Mouse (Mus musculus) layer of hippocampus, postnatal 25 days (tissue): ENCODE measurements at regions not wholly inside any gene's neighbourhood (a gene's known extent, or its start where the extent isn't known, plus 50 kb on each side); places are given as distances from the start of the nearest gene placed in this dataset.

Experiments
- DNase-seq, 2 experiments: peaks; one replicate each; pipeline ENCODE4 v3.0.0; 2022; ENCODE audit warnings: mixed read lengths in 2 of 2, low spot score in 1 of 2; ENCODE audit errors: extremely low spot score in 1 of 2

DNA sequence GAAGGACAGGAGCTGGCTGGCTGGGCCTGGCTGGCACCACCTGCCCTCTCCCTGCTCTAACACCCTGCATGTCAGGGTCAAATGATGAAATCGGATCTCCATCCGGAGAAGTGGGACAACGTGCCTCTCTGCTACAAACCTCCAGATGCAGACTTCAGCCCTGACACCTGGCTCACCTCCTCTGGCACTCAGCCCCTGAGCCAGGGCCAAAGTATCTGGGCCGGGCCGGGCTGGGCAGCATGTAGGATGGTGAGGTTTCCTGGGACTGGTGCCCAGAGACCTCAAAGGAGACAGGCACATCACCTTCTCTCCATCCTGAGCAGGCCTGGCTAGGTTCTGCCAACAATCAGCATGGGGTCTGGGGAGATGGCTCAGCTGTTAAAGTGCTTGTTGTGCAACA lies 113.5 kb downstream of the Tfcp2l1 start:
- no peak for DNase-seq

DNA sequence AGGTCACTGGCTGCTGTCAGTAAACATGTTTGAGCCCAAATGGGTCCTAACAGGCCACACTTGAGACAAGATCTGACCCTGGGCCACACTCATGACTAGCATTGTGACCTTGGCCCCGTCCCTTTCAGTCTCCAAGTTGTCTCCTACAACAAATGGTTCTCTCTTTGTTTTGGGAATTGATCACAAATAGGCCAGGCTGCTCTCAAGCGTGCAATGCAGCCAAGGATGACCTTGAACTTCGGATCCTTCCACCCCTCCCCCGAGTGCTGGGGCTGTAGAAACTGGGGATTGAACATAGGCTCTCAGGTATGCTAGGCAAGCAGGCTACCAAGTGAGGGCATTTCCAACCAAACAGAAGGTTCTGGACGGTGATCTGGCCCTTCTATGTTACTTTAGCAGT lies 120.5 kb downstream of the Tfcp2l1 start:
- no peak for DNase-seq

DNA sequence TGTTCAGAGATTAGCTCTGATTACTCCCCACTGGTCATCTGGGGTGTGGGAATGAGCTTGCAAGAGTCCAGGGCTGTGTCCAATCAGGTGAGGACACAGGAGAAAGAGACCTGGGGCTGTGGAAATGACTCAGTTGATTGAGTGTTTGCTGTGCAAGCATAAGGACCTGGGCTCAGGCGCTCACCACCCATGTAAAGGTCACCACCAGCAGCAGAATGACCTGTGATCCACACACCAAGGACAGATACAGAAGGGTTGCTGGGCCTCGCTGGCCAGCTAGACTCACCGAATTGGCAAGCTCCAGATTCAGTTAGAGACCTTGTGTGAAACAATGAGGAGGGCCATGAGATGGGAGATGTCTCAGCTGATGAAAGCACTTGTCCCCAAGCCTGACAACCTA lies 125.1 kb downstream of the Tfcp2l1 start:
- DNase-seq: no peak

DNA sequence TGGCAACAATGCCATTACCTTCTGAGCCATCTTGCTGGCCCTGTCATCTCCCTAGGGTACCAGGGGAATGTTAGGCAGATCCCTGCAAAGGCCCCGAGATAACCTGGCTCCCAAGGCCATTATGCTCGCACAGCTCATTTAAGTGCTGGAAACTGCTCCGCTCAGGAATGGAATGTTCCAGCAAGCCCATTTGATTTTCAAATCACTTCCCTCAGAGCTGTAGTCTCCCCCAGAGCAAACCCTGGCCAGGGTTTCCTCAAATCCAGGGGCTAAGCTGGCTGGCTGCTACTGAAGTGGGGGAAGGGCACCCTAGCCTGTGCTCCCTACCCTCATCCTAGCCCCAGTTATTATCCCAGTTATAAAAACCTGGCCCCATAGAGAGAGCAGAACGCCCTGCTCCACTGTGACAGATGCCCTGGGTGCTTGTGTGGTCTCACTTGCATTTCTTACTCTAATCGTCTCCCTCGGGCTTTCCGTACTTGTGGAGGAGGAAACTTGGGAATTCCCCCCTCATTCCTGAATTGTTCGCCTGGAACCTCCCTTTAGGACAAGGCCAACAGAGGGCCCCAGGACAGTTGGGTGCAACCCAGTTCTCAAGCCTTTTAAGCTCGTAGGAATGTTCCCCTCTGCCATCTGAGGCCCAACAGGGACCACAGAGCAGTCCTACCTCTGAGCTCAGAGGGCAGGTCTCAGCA lies 128.6 kb downstream of the Tfcp2l1 start:
- no peak for DNase-seq

DNA sequence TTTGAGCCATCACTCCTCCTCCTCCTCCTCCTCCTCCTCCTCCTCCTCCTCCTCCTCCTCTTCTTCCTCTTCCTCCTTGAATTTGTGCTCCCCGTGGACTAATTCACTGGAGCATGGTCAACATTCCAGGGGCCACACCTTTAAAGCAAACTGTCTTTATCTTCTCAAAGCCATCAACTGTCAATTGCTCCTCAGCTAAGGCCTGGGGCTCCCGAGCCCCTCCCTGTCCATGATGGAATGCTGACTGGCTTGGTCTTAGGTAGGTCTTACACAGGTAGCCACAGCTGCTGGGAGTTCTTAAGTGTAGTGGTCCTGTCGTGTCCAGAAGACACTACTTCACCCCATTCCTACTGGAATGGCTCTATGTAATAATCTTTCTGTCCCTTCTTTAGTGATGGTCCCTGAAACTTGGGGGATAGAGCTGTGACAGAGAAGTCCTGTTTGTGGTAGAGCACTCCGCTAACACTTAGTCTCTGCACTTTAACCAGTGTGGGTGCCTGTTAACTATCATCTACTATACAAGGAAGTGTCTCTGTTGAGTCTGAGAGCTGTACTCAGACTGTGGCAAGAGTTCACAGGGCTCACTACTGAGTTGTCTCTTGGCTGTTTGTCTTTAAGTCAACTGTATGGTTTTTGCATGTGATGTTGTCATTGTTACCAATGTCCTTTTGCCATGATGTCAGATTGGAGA lies 129.7 kb downstream of the Tfcp2l1 start:
- DNase-seq: no peak

DNA sequence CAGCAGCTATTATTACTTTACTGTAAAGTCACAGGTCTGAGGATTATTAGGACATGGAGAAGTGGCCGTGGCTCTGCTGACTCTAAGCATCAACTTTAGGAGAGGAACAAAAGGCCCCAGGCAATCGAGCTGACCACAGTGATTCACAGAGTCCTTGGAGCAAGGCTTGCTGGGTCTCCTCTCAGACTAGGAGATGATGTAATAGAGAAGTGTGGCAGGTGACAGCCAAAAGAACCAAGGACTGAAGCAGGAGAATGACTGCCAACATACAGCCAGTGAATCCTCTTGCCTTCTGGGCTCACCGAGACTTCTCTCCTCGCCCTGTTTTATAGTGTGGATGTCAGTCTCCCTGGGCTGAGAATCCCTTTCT lies 130.3 kb downstream of the Tfcp2l1 start:
- DNase-seq: no peak

DNA sequence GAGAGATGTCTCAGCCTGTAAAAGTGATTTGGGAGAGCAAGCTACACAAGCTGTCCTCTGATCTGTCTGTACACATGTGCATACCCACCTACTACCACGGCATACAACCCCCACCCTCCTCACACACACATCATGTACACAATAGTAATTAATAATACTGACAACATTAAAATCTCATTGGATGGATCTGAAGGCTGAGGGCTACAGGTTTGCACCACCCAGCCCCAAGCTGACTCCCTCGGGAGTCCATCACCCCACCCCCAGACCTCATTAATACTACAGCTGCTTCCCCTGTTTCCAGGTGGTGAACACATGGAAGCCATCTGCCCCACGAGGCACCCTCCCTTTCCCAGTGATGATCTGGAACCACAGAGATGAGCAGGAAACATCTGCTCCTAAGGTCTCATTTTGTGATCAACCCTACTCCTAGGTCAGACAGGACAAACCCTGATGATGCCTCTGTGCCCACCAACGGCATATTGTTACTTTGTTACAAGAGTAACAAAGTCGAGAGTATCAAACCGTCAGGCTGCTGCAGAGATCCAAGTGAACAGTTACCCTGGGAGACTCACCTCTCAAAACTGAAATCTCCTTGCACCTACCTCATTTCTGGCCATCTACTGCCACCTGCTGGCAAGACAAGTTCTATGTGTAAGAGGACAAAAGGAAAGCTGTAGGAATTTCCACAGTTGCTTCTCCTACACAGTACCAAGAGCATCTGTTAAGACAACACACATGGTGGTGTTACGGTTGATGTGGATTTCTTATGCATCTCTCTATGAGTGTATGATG lies 131.6 kb downstream of the Tfcp2l1 start:
- peak; percentile 59 to 90 for DNase-seq

DNA sequence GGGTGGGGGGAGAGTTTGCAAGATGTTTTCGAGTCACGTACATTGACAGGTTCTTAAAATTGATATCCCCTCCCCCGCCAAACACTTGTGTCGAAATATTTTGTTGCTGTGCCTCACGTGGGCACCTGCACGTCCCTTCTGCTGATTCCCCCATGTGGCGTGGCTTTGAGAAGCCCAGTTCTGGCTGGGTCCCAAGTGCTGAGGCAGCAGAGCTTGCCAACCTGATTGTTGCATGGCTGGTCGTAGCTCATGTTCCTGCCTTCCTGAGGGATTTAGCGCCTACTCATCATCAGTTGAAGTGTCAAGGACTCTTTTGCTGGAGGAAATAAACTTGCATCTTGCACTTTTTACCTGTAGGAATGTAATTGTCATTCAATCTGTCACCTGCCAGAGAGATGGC lies 137.8 kb downstream of the Tfcp2l1 start:
- DNase-seq: no peak

DNA sequence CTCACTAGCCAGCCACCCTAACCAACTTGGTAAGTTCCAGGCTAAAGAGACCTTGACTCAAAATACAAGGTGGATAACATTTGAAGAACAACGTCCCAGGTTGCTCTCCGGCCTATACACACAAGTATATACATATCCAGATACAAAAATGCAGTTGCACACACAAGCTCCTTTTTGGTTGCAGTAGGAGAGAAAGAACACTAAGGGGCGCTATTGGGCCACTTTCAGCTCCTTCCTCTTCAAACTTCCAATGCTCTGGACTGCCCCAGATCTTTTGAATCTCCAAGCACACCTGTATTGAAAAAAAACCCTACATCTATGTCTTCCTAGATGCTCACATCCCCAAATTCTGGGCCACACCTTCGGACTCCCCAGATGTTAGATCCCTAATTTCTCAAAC lies 141.1 kb downstream of the Tfcp2l1 start:
- peak in 1 of 2 experiments; percentile 49 for DNase-seq

DNA sequence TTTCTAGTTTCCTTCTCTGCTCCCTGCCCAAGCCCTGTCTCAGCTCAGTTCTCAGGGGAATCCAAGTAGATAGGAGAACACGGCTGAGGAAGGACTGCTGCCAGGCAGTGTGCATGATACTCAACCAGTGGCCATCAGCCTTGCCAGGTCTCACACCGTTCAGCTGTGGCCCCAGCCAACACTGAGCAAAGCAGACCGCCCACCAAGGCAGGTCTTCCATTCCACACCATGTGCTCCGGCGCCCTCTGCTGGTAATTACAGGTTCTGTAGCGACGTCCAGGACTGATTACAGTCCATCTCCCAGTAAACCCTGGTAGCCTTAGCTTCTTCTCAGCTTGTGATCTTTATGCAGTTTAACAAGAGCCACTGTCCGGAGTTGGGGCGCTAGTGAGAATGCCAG lies 144.5 kb downstream of the Tfcp2l1 start:
- DNase-seq: peak in 1 of 2 experiments; percentile 72

DNA sequence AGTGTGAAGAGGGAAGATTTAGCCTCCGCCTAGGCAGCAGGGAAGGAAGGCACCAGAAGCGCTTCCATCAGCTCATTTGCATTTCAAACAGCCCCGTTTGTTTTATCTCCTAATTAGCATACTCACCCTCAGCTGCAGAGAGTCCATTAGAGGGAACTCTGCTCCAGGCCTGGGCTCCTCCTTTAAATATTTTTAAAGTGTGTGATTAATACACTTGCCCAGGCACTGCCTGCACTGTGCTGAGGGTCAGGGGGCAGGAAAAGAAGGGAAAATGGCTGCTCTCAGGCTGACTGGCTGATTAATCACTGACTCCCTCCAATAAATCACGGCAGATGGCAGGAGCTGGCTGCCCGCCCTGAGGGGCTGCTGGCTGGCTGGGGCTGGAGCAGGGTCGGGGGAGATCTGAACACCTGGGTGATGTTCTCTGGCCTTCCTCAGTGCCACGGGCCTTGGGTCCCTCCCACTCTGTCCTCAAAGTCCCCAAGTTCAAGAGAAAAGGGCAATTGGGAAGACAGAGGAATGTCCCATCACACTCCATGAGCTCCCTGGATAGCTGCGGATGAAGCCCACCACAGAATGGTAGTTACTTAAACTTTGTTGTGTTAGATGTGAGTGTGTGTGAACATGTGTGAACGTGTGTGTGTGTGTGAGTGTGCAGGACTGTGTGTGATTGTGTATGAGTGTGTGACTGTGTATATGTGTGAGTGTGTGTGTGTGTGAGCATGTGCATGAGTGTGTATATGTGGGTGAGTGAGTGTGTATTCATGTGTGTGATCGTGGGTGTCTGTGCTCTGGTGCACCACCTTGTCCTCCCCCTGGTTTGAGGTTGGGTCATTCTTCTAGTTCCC lies 149.1 kb downstream of the Tfcp2l1 start:
- no peak for DNase-seq
